Mouse (Mus musculus) kidney, adult 2 months (tissue): ENCODE results near the gene Irs2. TPM values are rescaled to one million over a fixed set of nuclear protein-coding genes. Genes with fewer than 3 reads are reported as not detected.

Source experiments
- DNase-seq: peaks from one replicate; pipeline ENCODE4 v3.0.0; 2021
- H3K27ac ChIP-seq: fragments of 200-500 bp; 2 replicates; pipeline ENCODE4 v1.5.1; 2012; ENCODE audit warnings: low read depth, low read length, control low read depth, inconsistent platforms; ENCODE audit not compliant: insufficient read depth
- H3K27me3 ChIP-seq: fragments of 200-500 bp; replicated peaks from 2 replicates; pipeline ENCODE4 v1.6.1; 2012; ENCODE audit warnings: mild to moderate bottlenecking, moderate library complexity, low read length, inconsistent platforms; ENCODE audit not compliant: control insufficient read depth, insufficient read depth
- H3K36me3 ChIP-seq: fragments of 200-500 bp; 2 replicates; pipeline ENCODE4 v1.6.1; 2012; ENCODE audit warnings: mild to moderate bottlenecking, moderate library complexity, low read length, inconsistent platforms; ENCODE audit not compliant: control insufficient read depth, insufficient read depth
- H3K4me1 ChIP-seq: fragments of 200-500 bp; 2 replicates; pipeline ENCODE4 v1.6.1; 2011; ENCODE audit warnings: low read length; ENCODE audit not compliant: control insufficient read depth, insufficient read depth
- H3K4me3 ChIP-seq: fragments of 200-500 bp; 2 replicates; pipeline ENCODE4 v1.5.1; 2011; ENCODE audit warnings: mild to moderate bottlenecking, low read depth, low read length, control low read depth; ENCODE audit not compliant: insufficient read depth
- CTCF ChIP-seq: fragments of 200-500 bp; conservative IDR thresholded peaks from 2 replicates; pipeline ENCODE4 v1.5.1; 2011; ENCODE audit warnings: low read depth, mild to moderate bottlenecking, control low read depth, low read length, moderate library complexity, mixed read lengths; ENCODE audit not compliant: insufficient read depth, insufficient read length
- POLR2A ChIP-seq: fragments of 200-500 bp; IDR thresholded peaks from one replicate; pipeline ENCODE4 v1.6.1; 2011; ENCODE audit warnings: low read depth, low read length, control low read depth
- WGBS: fragments of 180-500 bp; shearing (Covaris S2); methylation state at CpG from one replicate; pipeline ENCODE4 v1.1.7; 2018; 5-methylcytosine and 5-hydroxymethylcytosine counted together
- polyA plus RNA-seq: library from polyadenylated mRNA; depleted of rRNA; stranded (reverse); fragments of >200 nt; gene quantifications from 2 replicates; pipeline ENCODE4 v1.2.3, GENCODE M21; 2012

Gene Irs2
- polyA plus RNA-seq, 1 experiment = 10.4 TPM

DNA sequence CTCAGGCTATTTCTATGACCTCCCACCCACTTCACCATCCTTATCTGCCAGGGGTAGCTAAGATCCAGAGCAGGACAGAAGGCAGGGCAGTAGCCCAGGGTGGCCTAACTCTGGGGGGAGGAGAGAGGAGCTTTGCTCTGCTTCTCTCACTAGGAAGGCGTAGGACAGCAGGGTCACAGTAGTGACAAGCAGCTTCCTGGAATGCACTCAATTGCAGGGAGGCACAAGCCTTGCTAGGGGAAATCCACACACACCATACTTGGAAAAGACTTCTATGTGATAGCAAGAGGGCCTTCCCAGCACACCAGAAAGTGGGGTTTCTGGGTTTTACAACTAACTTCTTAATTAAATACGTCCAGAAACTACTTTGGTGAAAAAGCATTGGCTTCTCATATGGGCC, 12.5 kb downstream of the Irs2 start:
- Histone ChIP-seq H3K27ac (no peak overlapping the region), H3K4me3 (no peak overlapping the region), H3K36me3 (no peaks in the 10 kb centered on the region), H3K4me1 (peaks cover 19% of the 10 kb centered on the region; the same call in 1 of the 2 replicates), H3K27me3 (no peaks in the 10 kb centered on the region)
- no peak for DNase-seq
- no peak for TF ChIP-seq POLR2A
- no peak for TF ChIP-seq CTCF
- WGBS = 64% methylated on average over 2 of the region's 2 CpGs

DNA sequence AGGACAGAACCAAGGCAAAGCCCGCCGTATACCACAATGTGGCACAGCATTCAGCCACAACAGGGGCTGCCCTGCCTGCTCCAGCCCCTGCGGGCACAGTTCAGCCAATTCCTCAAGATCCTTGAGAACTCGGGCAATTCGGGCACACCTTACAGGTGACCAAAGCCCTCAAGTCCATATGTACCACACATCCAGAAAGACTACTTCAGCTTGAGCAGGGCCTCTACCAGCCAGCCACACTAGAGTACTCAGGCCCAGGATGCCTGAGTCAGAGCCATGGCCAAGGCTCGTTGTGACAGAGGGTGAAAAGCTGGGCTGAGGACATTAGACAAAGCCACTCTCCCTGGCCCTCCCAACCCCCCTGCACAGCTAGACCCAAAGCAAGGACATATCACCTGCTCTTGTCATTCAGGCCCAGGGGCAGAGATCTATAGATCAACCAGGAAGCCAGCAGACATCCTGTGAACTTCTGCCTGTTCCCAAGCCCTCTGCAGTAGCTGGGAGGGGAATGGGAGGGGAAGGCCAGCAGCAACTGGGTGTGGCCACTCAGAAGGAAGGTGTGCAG, 13.8 kb downstream of the Irs2 start:
- Histone ChIP-seq H3K36me3 (no peaks in the 10 kb centered on the region), H3K4me1 (peaks cover 24% of the 10 kb centered on the region), H3K4me3 (no peak overlapping the region), H3K27ac (no peak overlapping the region), H3K27me3 (no peaks in the 10 kb centered on the region)
- DNase-seq = no peak
- no peak for TF ChIP-seq CTCF
- no peak for TF ChIP-seq POLR2A
- 87% methylated on average over 6 of the region's 6 CpGs for WGBS

DNA sequence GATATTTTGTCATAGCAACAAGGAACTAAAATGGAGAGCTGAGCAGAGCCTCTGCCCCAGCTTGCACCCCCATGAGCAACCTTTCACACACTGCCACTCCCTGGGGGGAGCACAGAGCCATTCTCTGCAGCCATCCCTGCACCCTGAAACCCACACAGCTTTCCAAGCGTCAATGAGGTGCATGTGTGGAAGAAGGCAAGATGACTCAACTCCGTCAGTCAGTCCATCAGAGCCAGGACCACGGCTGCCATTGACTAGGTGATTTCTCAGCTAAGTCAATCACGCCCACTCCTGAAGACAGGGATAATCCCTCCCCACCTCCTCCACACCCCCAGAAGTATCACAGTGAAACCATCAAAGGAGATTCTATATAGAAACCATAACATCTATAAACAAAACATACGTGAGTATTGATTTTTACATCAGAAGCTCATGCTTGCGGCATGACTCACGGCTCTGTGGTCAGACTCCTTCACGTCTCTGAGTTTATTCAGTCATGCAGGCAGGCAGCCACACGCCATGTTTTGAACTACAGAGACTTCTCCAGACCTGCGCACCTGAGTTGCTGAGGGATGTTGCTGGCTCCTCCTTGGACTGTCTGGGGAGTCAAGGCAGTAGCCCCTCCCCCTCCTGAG, 14.6 kb downstream of the Irs2 start:
- no peak for TF ChIP-seq CTCF
- TF ChIP-seq POLR2A = no peak
- H3K4me1 ChIP-seq = peaks cover 24% of the 10 kb centered on the region
- H3K36me3 ChIP-seq = no peaks in the 10 kb centered on the region
- H3K27ac ChIP-seq = no peak overlapping the region
- DNase-seq = no peak
- H3K4me3 ChIP-seq = no peak overlapping the region
- H3K27me3 ChIP-seq = no peaks in the 10 kb centered on the region
- 93% methylated on average over 10 of the region's 10 CpGs for WGBS

DNA sequence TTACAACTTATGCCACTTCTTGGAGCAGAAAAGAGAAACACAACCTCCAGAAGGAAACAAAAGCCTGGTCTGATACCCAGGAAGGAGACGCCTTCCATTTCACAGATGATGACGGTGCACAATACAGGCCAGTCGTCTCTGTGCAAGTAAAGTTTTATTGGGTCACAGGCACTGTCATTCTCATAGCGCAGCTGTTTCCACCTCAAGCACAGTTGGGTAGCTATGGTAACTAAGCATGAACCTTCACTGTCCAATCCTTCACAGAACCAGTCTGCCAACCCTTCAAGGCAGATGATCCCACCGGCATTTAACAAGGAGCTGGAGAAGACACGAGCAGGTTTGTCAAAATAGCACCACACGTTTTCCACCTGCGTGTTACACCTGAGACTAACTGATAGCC, 16.2 kb downstream of the Irs2 start:
- no peaks in the 10 kb centered on the region for H3K36me3 ChIP-seq
- WGBS = 59% methylated on average over 8 of the region's 8 CpGs
- no peak overlapping the region for H3K4me3 ChIP-seq
- H3K27me3 ChIP-seq = no peaks in the 10 kb centered on the region
- peaks cover 18% of the 10 kb centered on the region for H3K4me1 ChIP-seq
- no peak overlapping the region for H3K27ac ChIP-seq
- DNase-seq = no peak
- TF ChIP-seq CTCF = no peak
- no peak for TF ChIP-seq POLR2A

DNA sequence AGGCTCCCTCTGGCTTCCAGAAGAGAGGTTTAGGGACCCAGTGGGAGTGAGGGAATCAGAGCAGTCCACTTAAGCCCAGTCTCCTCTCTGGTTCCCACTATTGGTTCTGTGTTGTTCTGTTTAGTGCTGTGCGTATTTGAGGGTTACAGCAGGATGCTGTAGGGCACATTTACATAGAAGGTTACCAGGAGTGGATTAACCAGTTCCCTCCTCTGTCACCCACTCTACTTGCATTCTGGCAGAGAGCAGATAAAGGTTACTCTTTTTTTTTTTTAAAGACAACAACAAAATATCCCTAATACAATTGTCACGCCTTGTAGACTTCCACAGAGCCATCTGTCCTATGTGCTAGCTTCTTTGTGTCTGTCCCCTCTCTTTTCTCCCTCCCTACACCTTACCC, 16.9 kb downstream of the Irs2 start:
- Histone ChIP-seq H3K4me1 (peaks cover 16% of the 10 kb centered on the region), H3K27ac (no peak overlapping the region), H3K4me3 (no peak overlapping the region), H3K27me3 (no peaks in the 10 kb centered on the region), H3K36me3 (peaks cover under 1% of the 10 kb centered on the region; the same call in 1 of the 2 replicates)
- TF ChIP-seq CTCF = no peak
- no peak for TF ChIP-seq POLR2A
- DNase-seq = no peak
- 84% methylated on average over 2 of the region's 2 CpGs for WGBS

DNA sequence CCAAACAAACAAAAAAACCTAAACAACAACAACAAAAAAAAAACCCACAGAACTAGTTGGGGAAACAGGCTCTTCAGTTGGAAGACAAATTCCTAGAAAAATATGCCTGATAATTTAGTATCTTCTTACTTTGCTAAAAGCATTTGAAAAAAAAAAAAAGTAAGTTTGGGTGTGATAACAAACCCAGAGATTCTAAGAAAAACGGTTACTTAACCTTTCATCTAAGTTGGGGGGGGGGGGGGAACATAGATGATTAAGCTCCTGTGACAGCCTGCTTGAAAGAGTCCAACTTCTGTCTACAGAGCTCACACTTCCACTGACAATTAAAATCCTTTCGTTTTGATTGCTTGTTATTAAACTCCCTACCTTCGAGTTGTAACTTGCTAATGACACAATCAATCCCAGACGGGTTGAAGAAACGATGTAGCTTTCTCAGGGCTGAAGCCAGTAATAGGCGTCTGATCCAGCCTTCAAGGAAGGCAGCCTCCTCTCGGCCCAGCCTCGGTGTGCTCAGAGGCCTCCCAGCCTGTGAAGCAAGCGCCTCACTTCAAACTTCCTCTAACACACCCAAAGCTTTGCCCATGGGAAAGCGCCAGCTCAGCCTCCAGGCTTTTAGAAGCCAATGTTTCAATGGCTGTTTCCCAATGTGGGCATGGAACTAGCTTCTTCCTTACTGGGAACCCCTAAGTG, 17.7 kb downstream of the Irs2 start:
- H3K4me3 ChIP-seq = no peak overlapping the region
- no peak for DNase-seq
- peaks cover 16% of the 10 kb centered on the region for H3K4me1 ChIP-seq
- WGBS = 31% methylated on average over 10 of the region's 10 CpGs
- H3K36me3 ChIP-seq = peaks cover 1% of the 10 kb centered on the region; the same call in 1 of the 2 replicates
- no peaks in the 10 kb centered on the region for H3K27me3 ChIP-seq
- TF ChIP-seq POLR2A = no peak
- no peak for TF ChIP-seq CTCF
- H3K27ac ChIP-seq = peak overlapping the region; percentile 21; the same call in 1 of the 2 replicates

DNA sequence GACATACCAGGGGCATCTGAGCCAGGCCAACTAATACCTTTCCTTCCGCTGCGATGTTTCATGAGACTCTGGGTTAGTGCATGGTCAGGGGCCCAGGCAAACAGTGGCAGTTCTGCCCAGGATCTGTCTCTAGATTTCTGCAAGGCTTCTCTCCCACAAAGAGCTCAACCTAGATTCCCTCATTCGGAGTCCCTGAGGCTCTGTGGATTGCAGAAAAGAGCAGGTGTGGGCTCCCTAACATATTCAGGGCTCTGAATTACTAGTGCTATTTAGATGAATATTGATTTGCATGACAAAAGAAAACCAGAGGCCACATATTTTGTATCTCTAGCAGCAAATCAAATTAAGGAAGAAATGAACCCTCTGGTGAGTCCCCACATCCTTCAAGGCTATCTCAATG, 18.3 kb downstream of the Irs2 start:
- Histone ChIP-seq H3K36me3 (peaks cover 3% of the 10 kb centered on the region; the same call in 1 of the 2 replicates), H3K4me3 (no peak overlapping the region), H3K4me1 (peaks cover 16% of the 10 kb centered on the region), H3K27ac (no peak overlapping the region), H3K27me3 (no peaks in the 10 kb centered on the region)
- 91% methylated on average over 3 of the region's 3 CpGs for WGBS
- no peak for DNase-seq
- no peak for TF ChIP-seq CTCF
- TF ChIP-seq POLR2A = no peak
